Mouse (Mus musculus): ENCODE data around the gene Zfp57. TPM values are rescaled to one million over a fixed set of nuclear protein-coding genes. Genes with fewer than 3 reads are reported as not detected.
"Not testable (repeated sequence)": the region's sequence is repeated elsewhere in the genome, so short reads cannot be mapped to it uniquely, and the experiment has no call there.

Gene Zfp57
- total and polyA plus RNA-seq, 3 experiments = not detected

- TF ChIP-seq POLR2AphosphoS5 (IDR thresholded peaks at IDR 0.05; ENCODE audit: borderline replicate concordance, low read depth, low read length) (no peak), ETS1 (IDR thresholded peaks at IDR 0.05; ENCODE audit: low read depth, low read length) (no peak), GATA1 (IDR thresholded peaks at IDR 0.05; ENCODE audit: low read depth, low read length) (no peak), MAFK (IDR thresholded peaks at IDR 0.05; ENCODE audit: borderline replicate concordance, low read depth, low read length) (no peak), CHD2 (IDR thresholded peaks at IDR 0.05; ENCODE audit: low read length) (no peak), MXI1 (IDR thresholded peaks at IDR 0.05; ENCODE audit: low read depth, low read length) (no peak), CTCF (IDR thresholded peaks at IDR 0.05 in 2 of 3, conservative IDR thresholded peaks at IDR 0.05 in 1 of 3; ENCODE audit: control insufficient read depth in 1 of 3, insufficient read depth in 1 of 3, low read depth in 2 of 3, low read length in 3 of 3, poor library complexity in 1 of 3, severe bottlenecking in 1 of 3) (no peak), POLR2AphosphoS2 (IDR thresholded peaks at IDR 0.05; ENCODE audit: low read length) (no peak), TCF12 (IDR thresholded peaks at IDR 0.05; ENCODE audit: low read depth, low read length) (no peak), POLR2A (IDR thresholded peaks at IDR 0.05; ENCODE audit: control insufficient read depth in 1 of 2, insufficient read depth in 1 of 2, low read depth in 1 of 2, low read length in 2 of 2, poor library complexity in 1 of 2) (no peak), RCOR1 (IDR thresholded peaks at IDR 0.05; ENCODE audit: low read depth, low read length) (no peak), TAL1 (IDR thresholded peaks at IDR 0.05; ENCODE audit: low read length) (no peak), EP300 (IDR thresholded peaks at IDR 0.05; ENCODE audit: low read depth in 1 of 2, low read length in 2 of 2) (no peak), ELF1 (IDR thresholded peaks at IDR 0.05; ENCODE audit: low read depth, low read length) (no peak), CHD1 (IDR thresholded peaks at IDR 0.05; ENCODE audit: low read depth, low read length) (no peak), MYC (IDR thresholded peaks at IDR 0.05; ENCODE audit: low read depth, low read length) (no peak)
- Histone ChIP-seq H3K4me3 (ENCODE audit: control insufficient read depth in 1 of 2, insufficient read depth in 1 of 2, low read depth in 2 of 2, low read length in 2 of 2) (no peak overlapping the region), H3K4me1 (ENCODE audit: control insufficient read depth in 1 of 2, insufficient read depth in 2 of 2, low read length in 2 of 2) (no peaks in the 10 kb centered on the region), H3K27ac (ENCODE audit: control insufficient read depth, low read depth, low read length) (no peak overlapping the region), H3K36me3 (ENCODE audit: control insufficient read depth in 1 of 2, insufficient read depth in 2 of 2, low read length in 2 of 2) (no peaks in the 10 kb centered on the region), H3K79me2 (ENCODE audit: control insufficient read depth, insufficient read depth, low read length, poor library complexity) (no peaks in the 10 kb centered on the region), H3K9ac (ENCODE audit: control insufficient read depth, low read depth, low read length, poor library complexity, severe bottlenecking) (no peak overlapping the region), H3K9me3 (replicated peaks; ENCODE audit: insufficient read depth, low read length) (no peaks in the 10 kb centered on the region), H3K27me3 (ENCODE audit: control insufficient read depth in 1 of 2, insufficient read depth in 2 of 2, low read length in 2 of 2) (peaks cover 0 to 9% of the 10 kb centered on the region in 2 experiments)
- no peak for DNase-seq (ENCODE audit: low read depth, low spot score)
These were observed 17.4 kb downstream of the Zfp57 start for GRCm38 (mm10) chr17:37018328-37018727.

GRCm38 (mm10) chr17:37019242-37019641 lies 18.3 kb downstream of the Zfp57 start:
- H3K9ac ChIP-seq (ENCODE audit: control insufficient read depth, low read depth, low read length, poor library complexity, severe bottlenecking); H3K9me3 ChIP-seq (replicated peaks; ENCODE audit: insufficient read depth, low read length); H3K79me2 ChIP-seq (ENCODE audit: control insufficient read depth, insufficient read depth, low read length, poor library complexity); H3K4me1 ChIP-seq (ENCODE audit: control insufficient read depth in 1 of 2, insufficient read depth in 2 of 2, low read length in 2 of 2); H3K36me3 ChIP-seq (ENCODE audit: control insufficient read depth in 1 of 2, insufficient read depth in 2 of 2, low read length in 2 of 2); DNase-seq (ENCODE audit: low read depth, low spot score); H3K27ac ChIP-seq (ENCODE audit: control insufficient read depth, low read depth, low read length); H3K4me3 ChIP-seq (ENCODE audit: control insufficient read depth in 1 of 2, insufficient read depth in 1 of 2, low read depth in 2 of 2, low read length in 2 of 2); H3K27me3 ChIP-seq (ENCODE audit: control insufficient read depth in 1 of 2, insufficient read depth in 2 of 2, low read length in 2 of 2): not testable (repeated sequence)

Data from MEL (cell line).